Mouse (Mus musculus) ES-CJ7 (cell line): ENCODE results near the gene Ajap1.

Experiments
- DNase-seq: peaks from one replicate; pipeline ENCODE4 v3.0.0; 2011; ENCODE audit warnings: low read depth, low spot score

The Ajap1 gene

GRCm38 (mm10) chr4:153357539-153358242 lies 124.9 kb downstream of the Ajap1 start:
- DNase-seq, result peak; percentile 62

- DNase-seq, result no peak
Measured at GRCm38 (mm10) chr4:153356236-153356635, 126.4 kb downstream of the Ajap1 start.

DNA sequence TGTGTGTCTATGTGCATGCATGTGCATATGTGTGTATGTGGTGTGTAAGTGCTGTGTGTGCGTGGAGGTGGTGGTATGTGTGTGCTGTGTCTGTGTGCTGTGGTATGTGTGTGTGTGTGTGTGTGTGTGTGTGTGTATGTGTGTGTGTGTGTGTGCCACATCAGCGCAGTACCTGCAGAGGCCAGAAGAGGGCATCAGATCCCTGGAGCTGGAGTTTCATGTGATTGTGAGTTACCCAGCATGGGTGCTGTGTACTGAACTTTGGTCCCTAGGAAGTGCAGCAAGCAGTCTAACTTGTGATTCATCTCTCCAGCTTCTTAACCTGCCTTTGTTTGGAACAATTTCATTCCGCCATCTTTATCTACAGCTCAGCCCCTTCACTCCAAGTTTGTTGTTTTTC lies 137.6 kb downstream of the Ajap1 start:
- DNase-seq, result peak; percentile 39

- DNase-seq, result peak; percentile 78
Measured at GRCm38 (mm10) chr4:153340887-153341286, 141.7 kb downstream of the Ajap1 start.

DNA sequence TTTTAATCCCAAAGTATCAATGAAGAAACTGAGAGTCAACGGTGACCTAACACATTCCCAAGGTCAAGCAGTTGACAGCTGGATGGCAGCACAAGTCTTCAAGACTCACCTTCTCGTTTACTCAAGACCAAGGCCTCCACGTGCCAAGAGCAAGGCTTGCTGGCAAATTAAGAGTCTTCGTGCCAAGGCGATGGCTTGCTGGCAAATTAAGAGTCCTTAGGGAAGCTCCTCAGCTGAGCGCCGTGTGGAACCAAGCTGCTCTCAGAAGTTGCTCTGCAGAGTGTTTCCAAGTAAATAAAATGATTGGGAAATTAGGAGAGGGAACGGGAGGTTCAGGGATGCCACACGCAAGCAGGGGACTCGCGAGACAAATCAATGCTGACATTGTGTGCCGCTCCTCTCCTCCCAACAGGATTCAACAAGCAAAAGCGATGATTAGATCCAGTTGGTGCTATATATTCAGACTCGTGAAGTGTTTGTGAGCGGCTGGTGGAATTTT lies 147.3 kb downstream of the Ajap1 start:
- no peak for DNase-seq

- DNase-seq, result no peak
Measured at GRCm38 (mm10) chr4:153327809-153328208, 154.8 kb downstream of the Ajap1 start.
